Mouse (Mus musculus): ENCODE measurements around the gene Thoc3.

DNA sequence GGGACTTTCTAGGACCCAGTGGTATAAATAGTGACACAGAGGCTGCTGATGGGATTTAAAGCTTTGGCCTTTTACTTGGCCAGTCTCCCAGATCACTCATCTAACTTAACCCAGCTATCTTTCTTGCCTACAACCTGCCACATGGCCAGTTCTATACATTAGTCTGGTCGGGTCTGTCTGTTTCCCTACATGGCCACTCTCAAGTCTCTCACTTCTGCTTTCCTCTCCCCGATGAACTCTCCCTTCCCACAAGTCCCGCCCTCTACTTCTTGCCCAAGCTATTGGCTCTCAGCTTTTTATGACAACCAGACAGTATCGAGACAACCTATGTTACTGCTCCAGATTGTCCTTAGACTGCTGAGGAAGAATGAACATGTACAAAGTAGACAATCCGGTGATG lies 7.1 kb upstream of the Thoc3 start:
- no peak for TF ChIP-seq CTCF (IDR thresholded peaks at IDR 0.05; ENCODE audit: insufficient read depth, low read depth, low read length)
- TF ChIP-seq POLR2A (IDR thresholded peaks at IDR 0.05; ENCODE audit: insufficient read depth, low read depth, low read length), result no peak

Data from olfactory bulb, adult 2 months (tissue).